Mouse (Mus musculus) liver, postnatal 0 days (tissue): Measurements from ENCODE around the gene Nars2.

ENCODE experiments used
- CTCF ChIP-seq: sonication (generic); IDR thresholded peaks from 2 replicates; pipeline ENCODE4 v1.5.1; 2016; ENCODE audit warnings: antibody characterized with exemption, low read depth
- EP300 ChIP-seq: IDR thresholded peaks from 2 replicates; pipeline ENCODE4 v1.6.1; 2016; ENCODE audit warnings: antibody characterized with exemption, low read depth, mild to moderate bottlenecking

DNA sequence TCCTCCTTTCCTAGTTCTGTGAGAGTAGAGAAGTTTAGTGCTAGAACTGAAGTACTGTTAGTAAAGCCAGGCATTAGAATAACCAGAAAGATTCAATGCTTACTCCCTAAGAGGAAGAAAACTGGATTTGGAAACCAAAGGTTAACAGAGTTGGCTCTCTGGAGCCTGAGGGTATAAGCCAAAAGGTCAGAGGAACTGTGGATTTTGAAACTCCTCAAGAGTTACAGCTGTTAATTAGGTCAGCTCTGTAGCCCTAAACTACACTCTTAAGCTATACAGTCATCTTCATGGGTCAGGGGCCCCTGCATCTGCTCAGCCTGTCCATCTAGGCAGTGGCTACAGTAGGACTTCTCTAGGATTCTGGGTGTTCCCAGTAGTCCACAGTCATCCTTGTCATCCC is 125.7 kb downstream of the Nars2 start:
- TF ChIP-seq EP300 (no peak), CTCF (no peak)
